Mouse (Mus musculus) bone marrow macrophage, adult 2 months (primary cell): ENCODE measurements at regions not wholly inside any gene's neighbourhood (a gene's known extent, or its start where the extent isn't known, plus 50 kb on each side); places are given as distances from the start of the nearest gene placed in this dataset.

Source experiments
- H3K27ac ChIP-seq: 2 replicates; pipeline ENCODE4 v1.5.1; 2012; ENCODE audit warnings: low read depth, low read length; ENCODE audit not compliant: insufficient read depth
- H3K4me1 ChIP-seq: 2 replicates; pipeline ENCODE4 v1.6.1; 2012; ENCODE audit warnings: low read length; ENCODE audit not compliant: control insufficient read depth, insufficient read depth
- H3K4me3 ChIP-seq: 2 replicates; pipeline ENCODE4 v1.5.1; 2012; ENCODE audit warnings: mild to moderate bottlenecking, low read length, moderate library complexity; ENCODE audit not compliant: insufficient read depth
- CTCF ChIP-seq: IDR thresholded peaks from 2 replicates; pipeline ENCODE4 v1.5.1; 2012; ENCODE audit warnings: low read depth, mild to moderate bottlenecking, low read length, moderate library complexity
- POLR2A ChIP-seq: IDR thresholded peaks from 2 replicates; pipeline ENCODE4 v1.6.1; 2012; ENCODE audit warnings: mild to moderate bottlenecking, low read depth, low read length, borderline replicate concordance

GRCm38 (mm10) chr5:73946164-73946563 is 122.1 kb downstream of the Usp46 start:
- no peak overlapping the region for H3K27ac ChIP-seq
- TF ChIP-seq CTCF (no peak), POLR2A (no peak)
- H3K4me3 ChIP-seq: no peak overlapping the region
- no peaks in the 10 kb centered on the region for H3K4me1 ChIP-seq

DNA sequence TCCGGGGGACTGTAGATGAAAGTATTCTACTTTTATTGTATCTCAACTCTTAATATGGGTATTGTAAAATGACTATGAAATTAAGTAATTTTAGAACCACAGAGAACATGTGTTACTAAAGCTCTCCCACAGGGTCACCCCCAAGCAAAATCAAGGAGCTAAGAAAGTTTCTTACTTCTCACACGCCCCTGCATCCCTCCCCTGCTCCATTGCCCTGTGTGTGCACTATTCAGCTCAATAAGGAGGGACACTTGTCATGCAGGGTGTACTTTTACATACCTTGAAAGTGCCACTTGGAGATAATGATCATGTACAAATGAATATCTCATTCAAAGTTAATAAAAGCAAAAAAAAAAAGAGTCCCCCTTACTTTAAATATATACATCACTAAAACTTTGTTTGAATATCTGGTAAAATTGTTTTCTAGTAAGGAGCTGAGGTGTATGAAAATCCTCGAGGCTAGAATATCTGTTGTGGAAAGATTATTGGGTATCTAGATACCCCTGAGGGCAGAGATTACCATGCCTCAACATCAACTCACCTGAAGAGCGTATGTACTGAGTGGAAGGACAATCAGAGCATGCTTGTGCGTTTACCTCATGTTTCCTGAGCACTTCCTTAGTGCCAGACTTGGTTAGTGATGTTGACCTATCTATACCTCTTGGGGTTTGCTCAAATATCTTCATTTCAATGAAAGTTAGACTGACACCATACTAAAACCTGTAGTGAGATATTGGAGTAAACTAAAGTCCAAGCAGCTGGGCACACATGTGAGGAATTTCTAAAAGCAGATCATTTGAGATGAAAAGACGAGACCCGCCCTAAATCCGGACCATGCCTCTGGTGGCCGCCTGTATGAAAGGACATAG is 120.0 kb downstream of the Usp46 start:
- TF ChIP-seq CTCF (no peak), POLR2A (no peak)
- Histone ChIP-seq H3K27ac (no peak overlapping the region), H3K4me3 (no peak overlapping the region), H3K4me1 (no peaks in the 10 kb centered on the region)
